Mouse (Mus musculus) lung, embryonic 14.5 days (tissue): ENCODE results near the gene Ddx1. TPM values are rescaled to one million over a fixed set of nuclear protein-coding genes. Genes with fewer than 3 reads are reported as not detected.
A peak's percentile ranks its signal among the peaks of the same experiment; 100 is the strongest.

Experiments
- ATAC-seq: fragments of 200-750 bp; cut with Nextera tagmentation; 2 replicates; pipeline ENCODE4 v1.8.0; 2017; ENCODE audit warnings: mild to moderate bottlenecking, moderate TSS enrichment, moderate library complexity; ENCODE audit not compliant: insufficient read depth
- DNase-seq: peaks from one replicate; pipeline ENCODE4 v3.0.0-alpha.2; 2015
- H3K27ac ChIP-seq: fragments of 300-500 bp; sonication (generic); 2 replicates; pipeline ENCODE4 v1.5.1; 2014; ENCODE audit warnings: low read depth, mild to moderate bottlenecking, moderate library complexity
- H3K27me3 ChIP-seq: fragments of 300-500 bp; sonication (generic); 2 replicates; pipeline ENCODE4 v1.6.1; 2014; ENCODE audit warnings: low read length, control low read depth; ENCODE audit not compliant: insufficient read depth
- H3K36me3 ChIP-seq: fragments of 300-500 bp; sonication (generic); 2 replicates; pipeline ENCODE4 v1.6.1; 2014; ENCODE audit warnings: control low read depth; ENCODE audit not compliant: insufficient read depth
- H3K4me1 ChIP-seq: fragments of 300-500 bp; sonication (generic); 2 replicates; pipeline ENCODE4 v1.6.1; 2014; ENCODE audit warnings: antibody characterized with exemption, control low read depth; ENCODE audit not compliant: insufficient read depth
- H3K4me2 ChIP-seq: fragments of 300-500 bp; sonication (generic); 2 replicates; pipeline ENCODE4 v1.6.1; 2014; ENCODE audit warnings: mild to moderate bottlenecking
- H3K4me3 ChIP-seq: fragments of 300-500 bp; sonication (generic); 2 replicates; pipeline ENCODE4 v1.5.1; 2014; ENCODE audit warnings: low read depth, low read length
- H3K9ac ChIP-seq: fragments of 300-500 bp; sonication (generic); 2 replicates; pipeline ENCODE4 v1.6.1; 2014
- H3K9me3 ChIP-seq: fragments of 300-500 bp; sonication (generic); 2 replicates; pipeline ENCODE4 v1.6.1; 2016; ENCODE audit warnings: low read depth, low read length, control low read depth
- CTCF ChIP-seq: IDR thresholded peaks from 2 replicates; pipeline ENCODE4 v1.5.1; 2016; ENCODE audit warnings: antibody characterized with exemption, low read depth
- WGBS: fragments of 180-500 bp; shearing (Covaris S2); extraction: QIAGEN DNeasy Blood & Tissue Kit; methylation state at CpG from one replicate; pipeline ENCODE4 v1.1.7; 2014; 5-methylcytosine and 5-hydroxymethylcytosine counted together
- polyA plus RNA-seq: library from polyadenylated mRNA; unstranded; fragments of >200 nt; fragmentation: Nextera tagmentation; extraction: Ambion mirVana; gene quantifications from 2 replicates; pipeline ENCODE4 v1.2.1, GENCODE M21; 2014

Ddx1 gene
- polyA plus RNA-seq, 1 experiment from 2014 or later: 174 TPM

DNA sequence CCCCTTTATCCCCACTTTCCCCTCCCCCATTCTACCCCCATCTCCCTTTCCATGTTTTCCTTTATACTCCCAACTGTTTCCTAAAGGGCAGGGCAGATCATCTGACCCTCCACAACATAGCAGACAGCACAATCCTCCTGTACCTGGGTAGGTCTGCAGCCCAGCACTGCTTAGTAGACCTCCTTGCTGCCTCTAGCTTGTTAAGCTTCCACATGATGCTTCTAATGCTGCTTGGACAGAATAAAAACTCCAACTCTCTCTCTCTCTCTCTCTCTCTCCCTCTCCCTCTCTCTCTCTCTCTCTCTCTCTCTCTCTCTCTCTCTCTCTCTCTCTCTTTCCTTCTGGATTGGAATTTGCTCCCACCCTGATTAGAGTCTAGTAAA is 68.7 kb downstream of the Ddx1 start:
- TF ChIP-seq CTCF: no peak
- no peak overlapping the region for H3K4me3 ChIP-seq
- H3K27me3 ChIP-seq: no peaks in the 10 kb centered on the region
- H3K4me1 ChIP-seq: peaks cover 15% of the 10 kb centered on the region
- H3K9me3 ChIP-seq: no peaks in the 10 kb centered on the region
- H3K4me2 ChIP-seq: peak overlapping the region; percentile 27; the same call in 1 of the 2 replicates
- no peak overlapping the region; the same call in 1 of the 2 replicates for H3K27ac ChIP-seq
- H3K36me3 ChIP-seq: no peaks in the 10 kb centered on the region
- DNase-seq (no peak), ATAC-seq (no peak)
- H3K9ac ChIP-seq: no peak overlapping the region

DNA sequence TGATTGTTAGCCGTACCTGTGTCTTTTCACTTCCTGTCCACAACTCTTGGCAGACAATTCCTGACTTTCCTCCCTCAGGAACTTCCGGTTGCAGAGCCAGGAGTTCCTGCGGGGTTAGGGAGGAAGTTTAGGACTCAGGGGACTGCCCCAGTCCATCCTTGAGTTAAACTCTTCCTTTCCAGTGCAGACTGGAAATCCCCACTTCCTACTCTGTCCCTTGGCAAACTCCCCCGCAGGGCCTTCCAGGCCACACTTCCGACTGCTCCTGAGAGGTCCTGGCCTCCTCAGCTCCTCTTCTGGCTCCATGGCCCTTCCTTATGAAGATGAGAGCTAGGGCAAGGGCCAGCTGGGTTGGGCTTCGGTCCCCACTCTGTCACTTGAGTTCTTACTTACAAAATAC is 71.4 kb downstream of the Ddx1 start:
- Histone ChIP-seq H3K9ac (no peak overlapping the region), H3K36me3 (no peaks in the 10 kb centered on the region), H3K4me3 (no peak overlapping the region), H3K4me2 (no peak overlapping the region), H3K27me3 (no peaks in the 10 kb centered on the region), H3K9me3 (no peaks in the 10 kb centered on the region), H3K4me1 (peaks cover 7% of the 10 kb centered on the region; the same call in 1 of the 2 replicates), H3K27ac (no peak overlapping the region; the same call in 1 of the 2 replicates)
- ATAC-seq (no peak), DNase-seq (peak; percentile 43)
- TF ChIP-seq CTCF: no peak
- WGBS: 53% methylated on average over 6 of the region's 6 CpGs

GRCm38 (mm10) chr12:13176927-13177326 is 72.1 kb downstream of the Ddx1 start:
- no peak for TF ChIP-seq CTCF
- Histone ChIP-seq H3K4me3 (no peak overlapping the region), H3K36me3 (no peaks in the 10 kb centered on the region), H3K27ac (no peak overlapping the region), H3K9ac (no peak overlapping the region), H3K9me3 (no peaks in the 10 kb centered on the region), H3K27me3 (no peaks in the 10 kb centered on the region), H3K4me1 (peaks cover 7% of the 10 kb centered on the region; the same call in 1 of the 2 replicates), H3K4me2 (no peak overlapping the region)
- no peak for ATAC-seq
- 55% methylated on average over 3 of the region's 3 CpGs for WGBS
- peak; percentile 16 for DNase-seq

DNA sequence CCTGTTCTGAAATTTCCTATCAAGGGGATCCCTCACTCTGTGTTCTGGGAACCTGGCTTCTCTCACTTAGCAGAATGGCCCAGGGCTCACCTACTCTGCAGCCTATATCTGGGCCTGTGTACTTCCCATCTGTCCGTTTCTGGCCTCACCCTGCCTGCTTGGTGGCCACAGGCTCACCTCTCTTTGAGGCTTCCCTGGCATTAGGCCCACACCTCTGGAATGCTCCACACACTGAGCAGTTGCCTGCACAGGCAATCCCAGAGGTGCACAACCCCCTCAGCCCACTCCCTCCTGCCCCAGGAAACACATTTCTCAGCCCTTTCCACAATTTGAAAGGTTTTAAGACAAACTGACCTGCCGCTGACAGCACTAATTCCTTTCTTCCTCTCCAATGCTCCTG is 72.9 kb downstream of the Ddx1 start:
- no peak for ATAC-seq

GRCm38 (mm10) chr12:13174022-13174421 is 75.0 kb downstream of the Ddx1 start:
- Histone ChIP-seq H3K36me3 (no peaks in the 10 kb centered on the region), H3K4me1 (peaks cover 7% of the 10 kb centered on the region; the same call in 1 of the 2 replicates), H3K27me3 (no peaks in the 10 kb centered on the region), H3K4me2 (no peak overlapping the region), H3K27ac (no peak overlapping the region), H3K9ac (no peak overlapping the region), H3K4me3 (no peak overlapping the region), H3K9me3 (no peaks in the 10 kb centered on the region)
- no peak for ATAC-seq
- no peak for TF ChIP-seq CTCF
- WGBS: 58% methylated on average over 6 of the region's 6 CpGs
- no peak for DNase-seq

More for the DNA sequence above, 72.9 kb downstream of the Ddx1 start:
- H3K36me3 ChIP-seq: no peaks in the 10 kb centered on the region
- DNase-seq: peak; percentile 34
- H3K4me2 ChIP-seq: no peak overlapping the region
- no peak overlapping the region; the same call in 1 of the 2 replicates for H3K27ac ChIP-seq
- no peak overlapping the region for H3K4me3 ChIP-seq
- no peaks in the 10 kb centered on the region for H3K9me3 ChIP-seq
- no peaks in the 10 kb centered on the region for H3K27me3 ChIP-seq
- no peak for TF ChIP-seq CTCF
- H3K9ac ChIP-seq: no peak overlapping the region
- H3K4me1 ChIP-seq: peaks cover 7% of the 10 kb centered on the region; the same call in 1 of the 2 replicates
- 18% methylated on average over 2 of the region's 2 CpGs for WGBS

DNA sequence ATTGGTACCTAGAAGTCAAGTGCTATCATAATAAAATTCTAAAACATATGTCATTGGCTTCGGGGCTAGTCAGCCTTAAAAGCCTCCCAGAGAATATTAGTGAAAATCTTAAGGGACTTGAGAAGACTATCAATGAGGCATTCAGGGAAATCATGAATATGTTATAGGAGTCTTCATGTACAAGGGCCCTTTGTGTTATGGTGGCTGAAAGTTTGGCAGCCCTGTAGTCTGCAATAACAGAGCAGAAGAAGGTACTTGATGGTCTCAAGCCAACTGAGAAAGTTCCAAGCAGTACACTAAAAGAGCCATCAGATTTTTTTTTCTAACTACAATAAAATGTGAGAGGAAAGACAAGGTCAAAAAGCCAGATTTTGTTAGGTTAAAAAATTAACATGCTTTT is 80.9 kb downstream of the Ddx1 start:
- Histone ChIP-seq H3K9ac (no peak overlapping the region), H3K36me3 (no peaks in the 10 kb centered on the region), H3K4me1 (peaks cover 7% of the 10 kb centered on the region), H3K4me2 (no peak overlapping the region), H3K4me3 (no peak overlapping the region), H3K9me3 (no peaks in the 10 kb centered on the region), H3K27ac (no peak overlapping the region), H3K27me3 (no peaks in the 10 kb centered on the region)
- DNase-seq (no peak), ATAC-seq (no peak)
- TF ChIP-seq CTCF: no peak
- 78% methylated on average over 1 of the region's 1 CpGs for WGBS

DNA sequence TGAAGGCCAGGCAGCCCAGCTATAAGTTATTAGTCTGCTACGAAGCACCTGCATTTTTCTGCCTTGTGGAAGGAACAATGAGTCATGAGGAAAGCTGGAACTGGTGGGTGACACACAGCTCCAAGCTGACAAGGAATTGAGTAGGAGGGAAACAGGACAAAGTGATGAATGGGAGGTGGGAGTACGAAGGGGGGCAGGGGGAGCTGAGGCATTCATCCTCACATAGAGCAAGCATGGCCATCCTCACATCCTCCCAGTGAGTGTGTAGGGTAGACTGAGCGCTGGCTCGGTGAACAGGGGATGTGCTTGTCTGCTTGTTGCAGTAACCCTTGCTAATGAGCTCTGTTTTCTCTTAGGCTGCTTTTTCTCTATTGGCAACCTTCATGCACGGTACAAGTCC is 81.9 kb downstream of the Ddx1 start:
- H3K4me2 ChIP-seq: no peak overlapping the region
- no peak for DNase-seq
- H3K4me1 ChIP-seq: peaks cover 7% of the 10 kb centered on the region
- no peak for ATAC-seq
- no peaks in the 10 kb centered on the region for H3K9me3 ChIP-seq
- no peaks in the 10 kb centered on the region for H3K27me3 ChIP-seq
- TF ChIP-seq CTCF: no peak
- 75% methylated on average over 5 of the region's 5 CpGs for WGBS
- H3K4me3 ChIP-seq: no peak overlapping the region
- H3K36me3 ChIP-seq: no peaks in the 10 kb centered on the region
- H3K9ac ChIP-seq: no peak overlapping the region
- H3K27ac ChIP-seq: no peak overlapping the region

Other genes starting within 250 kb of the Ddx1 start
- 16.6 and 19.1 TPM in 2 replicates for gene Nbas, start 19.9 kb upstream of the Ddx1 start, polyA plus RNA-seq